Mouse (Mus musculus): ENCODE results near the gene Notch3. TPM values are rescaled to one million over a fixed set of nuclear protein-coding genes. Genes with fewer than 3 reads are reported as not detected.

Gene Notch3
- polyA plus RNA-seq, 1 experiment = 24.5 TPM

- DNase-seq (ENCODE audit: low read depth in 1 of 2, low spot score in 2 of 2) = no peak
- H3K36me3 ChIP-seq (ENCODE audit: control insufficient read depth, insufficient read depth, low read length) = no peaks in the 10 kb centered on the region
- H3K4me1 ChIP-seq (ENCODE audit: control insufficient read depth, insufficient read depth, insufficient read length) = no peaks in the 10 kb centered on the region
- no peaks in the 10 kb centered on the region for H3K27me3 ChIP-seq (ENCODE audit: control insufficient read depth, insufficient read depth, low read length)
- no peak overlapping the region for H3K27ac ChIP-seq (ENCODE audit: insufficient read depth, low read length)
- H3K4me3 ChIP-seq (ENCODE audit: extremely low read depth, insufficient read depth, insufficient read length) = no peak overlapping the region
- WGBS = 94% methylated on average over 9 of the region's 9 CpGs
- TF ChIP-seq POLR2A (IDR thresholded peaks at IDR 0.05; ENCODE audit: low read depth, low read length) (no peak), CTCF (IDR thresholded peaks at IDR 0.05; ENCODE audit: extremely low read depth, insufficient read depth, insufficient read length, insufficient replicate concordance) (no peak)
These were observed 36.1 kb downstream of the Notch3 start for GRCm38 (mm10) chr17:32130506-32130905.

DNA sequence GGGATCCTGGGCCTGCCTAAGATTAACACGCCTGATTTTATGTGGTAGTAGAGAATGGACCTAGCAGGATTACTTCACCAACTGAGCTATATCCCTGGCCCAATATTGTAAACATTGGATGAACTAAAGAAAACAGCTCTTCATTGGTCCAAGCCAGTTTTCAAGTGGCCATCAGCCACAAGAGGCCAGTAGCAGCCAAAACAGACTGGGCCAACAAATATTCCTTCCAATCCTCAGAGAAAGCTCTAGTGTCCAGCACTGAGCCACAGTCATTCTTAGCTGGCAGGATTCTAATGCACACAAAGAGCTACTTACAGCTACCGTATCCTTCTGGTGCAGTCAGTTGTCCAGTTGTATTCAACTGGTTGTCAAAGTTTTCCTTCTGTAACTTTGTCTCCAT, 39.5 kb downstream of the Notch3 start:
- TF ChIP-seq CTCF (IDR thresholded peaks at IDR 0.05; ENCODE audit: extremely low read depth, insufficient read depth, insufficient read length, insufficient replicate concordance) (no peak), POLR2A (IDR thresholded peaks at IDR 0.05; ENCODE audit: low read depth, low read length) (no peak)
- Histone ChIP-seq H3K36me3 (ENCODE audit: control insufficient read depth, insufficient read depth, low read length) (no peaks in the 10 kb centered on the region), H3K4me1 (ENCODE audit: control insufficient read depth, insufficient read depth, insufficient read length) (no peaks in the 10 kb centered on the region), H3K27me3 (ENCODE audit: control insufficient read depth, insufficient read depth, low read length) (no peaks in the 10 kb centered on the region), H3K27ac (ENCODE audit: insufficient read depth, low read length) (no peak overlapping the region), H3K4me3 (ENCODE audit: extremely low read depth, insufficient read depth, insufficient read length) (no peak overlapping the region)
- 93% methylated on average over 2 of the region's 2 CpGs for WGBS
- DNase-seq (ENCODE audit: low read depth in 1 of 2, low spot score in 2 of 2) = no peak

GRCm38 (mm10) chr17:32125407-32125806, 41.2 kb downstream of the Notch3 start:
- no peaks in the 10 kb centered on the region for H3K36me3 ChIP-seq (ENCODE audit: control insufficient read depth, insufficient read depth, low read length)
- no peak overlapping the region for H3K4me3 ChIP-seq (ENCODE audit: extremely low read depth, insufficient read depth, insufficient read length)
- H3K27me3 ChIP-seq (ENCODE audit: control insufficient read depth, insufficient read depth, low read length) = no peaks in the 10 kb centered on the region
- H3K27ac ChIP-seq (ENCODE audit: insufficient read depth, low read length) = no peak overlapping the region
- TF ChIP-seq POLR2A (IDR thresholded peaks at IDR 0.05; ENCODE audit: low read depth, low read length) (no peak), CTCF (IDR thresholded peaks at IDR 0.05; ENCODE audit: extremely low read depth, insufficient read depth, insufficient read length, insufficient replicate concordance) (no peak)
- H3K4me1 ChIP-seq (ENCODE audit: control insufficient read depth, insufficient read depth, insufficient read length) = no peaks in the 10 kb centered on the region
- no peak for DNase-seq (ENCODE audit: low read depth in 1 of 2, low spot score in 2 of 2)
- 92% methylated on average over 3 of the region's 3 CpGs for WGBS

DNA sequence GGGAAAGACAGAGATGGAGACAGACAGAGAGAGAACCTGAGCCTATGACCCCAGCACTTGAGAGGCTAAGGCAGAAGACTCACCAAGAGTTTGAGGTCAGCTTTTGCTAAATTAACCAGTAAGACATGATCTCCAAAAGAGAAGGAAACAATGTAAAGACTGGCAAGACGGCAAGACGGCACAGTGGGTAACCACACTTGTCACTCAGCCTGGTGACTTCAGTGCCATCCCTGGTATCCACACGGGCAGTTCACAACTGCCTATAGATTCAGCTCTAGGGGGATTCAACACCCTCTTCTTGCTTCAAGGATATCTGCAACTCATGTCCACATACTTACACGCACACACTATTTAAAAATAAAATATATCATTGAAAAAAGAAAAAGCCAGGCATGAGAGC, 43.1 kb downstream of the Notch3 start:
- TF ChIP-seq POLR2A (IDR thresholded peaks at IDR 0.05; ENCODE audit: low read depth, low read length) (no peak), CTCF (IDR thresholded peaks at IDR 0.05; ENCODE audit: extremely low read depth, insufficient read depth, insufficient read length, insufficient replicate concordance) (no peak)
- WGBS = 52% methylated on average over 4 of the region's 4 CpGs
- no peaks in the 10 kb centered on the region for H3K36me3 ChIP-seq (ENCODE audit: control insufficient read depth, insufficient read depth, low read length)

GRCm38 (mm10) chr17:32122587-32122970, 44.1 kb downstream of the Notch3 start:
- Histone ChIP-seq H3K27me3 (ENCODE audit: control insufficient read depth, insufficient read depth, low read length) (no peaks in the 10 kb centered on the region), H3K4me1 (ENCODE audit: control insufficient read depth, insufficient read depth, insufficient read length) (no peaks in the 10 kb centered on the region), H3K27ac (ENCODE audit: insufficient read depth, low read length) (no peak overlapping the region), H3K4me3 (ENCODE audit: extremely low read depth, insufficient read depth, insufficient read length) (no peak overlapping the region), H3K36me3 (ENCODE audit: control insufficient read depth, insufficient read depth, low read length) (no peaks in the 10 kb centered on the region)
- 79% methylated on average over 14 of the region's 14 CpGs for WGBS
- no peak for DNase-seq (ENCODE audit: low read depth in 1 of 2, low spot score in 2 of 2)
- no peak for TF ChIP-seq POLR2A (IDR thresholded peaks at IDR 0.05; ENCODE audit: low read depth, low read length)
- TF ChIP-seq CTCF (IDR thresholded peaks at IDR 0.05; ENCODE audit: extremely low read depth, insufficient read depth, insufficient read length, insufficient replicate concordance) = no peak

More for the DNA sequence above, 43.1 kb downstream of the Notch3 start:
- Histone ChIP-seq H3K27ac (ENCODE audit: insufficient read depth, low read length) (no peak overlapping the region), H3K4me3 (ENCODE audit: extremely low read depth, insufficient read depth, insufficient read length) (no peak overlapping the region), H3K27me3 (ENCODE audit: control insufficient read depth, insufficient read depth, low read length) (no peaks in the 10 kb centered on the region), H3K4me1 (ENCODE audit: control insufficient read depth, insufficient read depth, insufficient read length) (no peaks in the 10 kb centered on the region)
- no peak for DNase-seq (ENCODE audit: low read depth in 1 of 2, low spot score in 2 of 2)

DNA sequence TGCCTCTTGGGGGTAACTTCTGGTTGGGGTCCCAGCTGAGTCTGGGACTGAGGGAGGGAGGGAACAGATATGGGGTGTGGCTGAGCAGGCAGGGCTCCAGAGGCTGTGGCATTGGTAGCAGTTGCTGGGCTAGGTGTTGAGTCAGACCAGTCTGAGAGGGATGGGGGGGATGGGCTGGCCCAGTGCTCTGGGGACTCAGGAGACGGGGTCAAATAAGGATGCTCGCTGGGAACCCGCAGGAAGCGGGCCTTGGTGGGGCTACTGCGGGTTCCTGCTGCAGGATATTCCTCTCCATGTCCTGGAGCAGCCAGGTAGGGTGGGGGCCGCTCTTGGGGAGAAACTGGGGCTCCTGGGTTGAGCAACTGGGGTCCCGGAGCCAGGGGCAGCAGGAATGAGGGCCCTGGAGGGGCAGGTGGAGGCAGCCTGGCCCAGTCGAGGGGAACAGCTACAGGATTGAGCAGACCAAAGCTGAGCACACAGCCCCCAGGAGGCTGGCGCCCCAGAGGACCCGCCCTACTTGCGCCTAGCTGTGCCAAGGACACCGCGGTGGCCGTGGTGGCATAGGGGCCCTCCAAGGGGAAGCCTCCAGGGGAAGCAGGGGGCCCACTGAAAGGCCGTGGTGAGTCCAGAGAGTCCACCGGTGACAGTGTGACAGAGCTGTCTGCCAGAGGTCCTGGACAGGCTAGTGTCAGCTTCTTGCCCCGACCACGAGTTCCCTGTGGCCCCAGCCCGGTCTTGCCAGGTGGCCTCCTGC, 44.6 kb downstream of the Notch3 start:
- H3K27ac ChIP-seq (ENCODE audit: insufficient read depth, low read length) = no peak overlapping the region
- H3K36me3 ChIP-seq (ENCODE audit: control insufficient read depth, insufficient read depth, low read length) = no peaks in the 10 kb centered on the region
- DNase-seq (ENCODE audit: low read depth in 1 of 2, low spot score in 2 of 2) = no peak
- TF ChIP-seq POLR2A (IDR thresholded peaks at IDR 0.05; ENCODE audit: low read depth, low read length) (no peak), CTCF (IDR thresholded peaks at IDR 0.05; ENCODE audit: extremely low read depth, insufficient read depth, insufficient read length, insufficient replicate concordance) (no peak)
- no peaks in the 10 kb centered on the region for H3K4me1 ChIP-seq (ENCODE audit: control insufficient read depth, insufficient read depth, insufficient read length)
- WGBS = 46% methylated on average over 19 of the region's 19 CpGs
- H3K27me3 ChIP-seq (ENCODE audit: control insufficient read depth, insufficient read depth, low read length) = no peaks in the 10 kb centered on the region
- H3K4me3 ChIP-seq (ENCODE audit: extremely low read depth, insufficient read depth, insufficient read length) = no peak overlapping the region

DNA sequence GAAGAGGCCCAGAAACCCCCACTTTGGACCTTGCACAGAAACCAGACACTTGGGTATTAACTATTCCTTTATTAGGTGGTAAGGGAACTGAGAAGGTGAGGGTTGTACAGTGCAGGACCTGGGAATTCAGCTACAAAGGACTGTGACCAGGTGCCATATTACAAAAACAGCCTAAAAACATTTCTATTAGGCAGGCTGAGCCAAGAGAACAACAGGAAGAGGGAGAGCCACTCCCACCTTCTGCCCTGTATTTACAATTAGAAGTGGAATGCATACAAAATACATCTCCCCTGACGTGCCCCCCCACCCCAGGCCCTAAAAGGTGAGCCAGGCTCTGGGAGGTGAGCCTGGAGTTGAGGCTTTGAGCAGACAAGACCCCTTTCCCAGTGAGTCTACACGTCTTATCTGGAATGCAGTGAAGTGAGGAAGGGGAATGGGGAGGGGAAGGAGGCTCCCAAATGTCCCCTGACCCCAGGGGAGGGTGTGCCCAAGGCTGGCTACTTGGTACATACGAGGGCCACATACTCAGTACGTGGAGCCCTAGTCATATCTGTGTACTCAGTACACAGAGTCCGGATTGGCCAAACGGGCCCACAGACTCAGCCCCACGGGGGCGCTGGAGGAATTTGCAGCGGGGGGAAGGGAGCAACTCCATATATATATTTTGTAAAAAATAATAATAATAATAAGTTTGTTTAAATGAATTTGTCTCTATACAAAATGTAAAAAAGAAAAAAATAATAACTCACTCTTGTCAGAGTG, 45.7 kb downstream of the Notch3 start:
- Histone ChIP-seq H3K4me3 (ENCODE audit: extremely low read depth, insufficient read depth, insufficient read length) (no peak overlapping the region), H3K4me1 (ENCODE audit: control insufficient read depth, insufficient read depth, insufficient read length) (no peaks in the 10 kb centered on the region), H3K27ac (ENCODE audit: insufficient read depth, low read length) (no peak overlapping the region), H3K36me3 (ENCODE audit: control insufficient read depth, insufficient read depth, low read length) (no peaks in the 10 kb centered on the region), H3K27me3 (ENCODE audit: control insufficient read depth, insufficient read depth, low read length) (no peaks in the 10 kb centered on the region)
- no peak for DNase-seq (ENCODE audit: low read depth in 1 of 2, low spot score in 2 of 2)
- TF ChIP-seq CTCF (IDR thresholded peaks at IDR 0.05; ENCODE audit: extremely low read depth, insufficient read depth, insufficient read length, insufficient replicate concordance) = no peak
- TF ChIP-seq POLR2A (IDR thresholded peaks at IDR 0.05; ENCODE audit: low read depth, low read length) = no peak
- WGBS = 87% methylated on average over 9 of the region's 9 CpGs
